Mouse (Mus musculus) activated CD4-positive, CD25-positive, alpha-beta regulatory T cell, adult 9 weeks (primary cell): ENCODE results near the gene BC048671. TPM values are rescaled to one million over a fixed set of nuclear protein-coding genes. Genes with fewer than 3 reads are reported as not detected.

Experiments
- polyA plus RNA-seq: library from polyadenylated mRNA; unstranded; fragments of 100-300 nt; shearing (Covaris generic); gene quantifications from one replicate; pipeline ENCODE4 v1.2.1, GENCODE M21; 2017

The BC048671 gene
- not detected for polyA plus RNA-seq

DNA sequence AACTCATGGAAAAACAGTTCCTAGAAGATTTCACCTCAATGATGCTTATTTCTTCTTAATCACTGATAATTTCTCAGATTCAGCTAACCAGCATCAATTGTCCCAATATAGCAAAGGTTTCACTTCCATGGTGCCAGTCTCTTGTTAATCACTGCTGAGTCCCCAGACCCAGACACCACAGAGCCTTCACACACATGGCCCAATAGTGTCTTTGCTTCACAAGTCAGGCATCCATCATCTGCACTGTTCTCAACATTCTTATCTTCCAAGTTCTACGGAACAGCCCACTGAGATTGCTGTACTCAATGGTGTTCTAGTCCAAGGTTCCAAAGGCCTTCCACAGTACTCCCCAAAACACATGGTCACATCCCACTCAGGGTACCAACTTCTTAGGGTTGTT lies at the start of gene BC048671:
BC048671 (plus strand) TSS at position 301 of the 400 bp plus-strand sequence.

DNA sequence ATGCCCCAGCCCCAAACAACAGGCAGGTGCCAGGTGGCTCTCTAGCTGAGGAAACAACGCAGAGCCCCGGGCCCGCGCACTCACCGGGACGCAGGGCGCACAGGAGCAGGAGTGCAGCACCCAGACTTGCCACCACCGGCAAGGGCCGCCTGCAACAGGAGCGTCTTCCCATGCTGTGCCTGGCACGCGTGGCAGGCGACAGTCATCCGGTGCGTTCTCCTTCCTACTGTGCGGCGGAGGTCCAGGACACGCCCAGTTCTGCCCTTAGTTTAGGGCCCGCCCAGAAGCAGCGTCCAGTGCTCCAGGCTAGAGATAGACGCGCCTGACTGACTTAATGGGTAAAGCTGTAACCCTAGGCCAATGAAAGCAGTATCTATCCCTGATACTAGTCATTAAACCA lies 24.0 kb downstream of the BC048671 start, which contains the start of gene Chst13:
Chst13 (minus strand) TSS at position 195 of the 400 bp plus-strand sequence.

DNA sequence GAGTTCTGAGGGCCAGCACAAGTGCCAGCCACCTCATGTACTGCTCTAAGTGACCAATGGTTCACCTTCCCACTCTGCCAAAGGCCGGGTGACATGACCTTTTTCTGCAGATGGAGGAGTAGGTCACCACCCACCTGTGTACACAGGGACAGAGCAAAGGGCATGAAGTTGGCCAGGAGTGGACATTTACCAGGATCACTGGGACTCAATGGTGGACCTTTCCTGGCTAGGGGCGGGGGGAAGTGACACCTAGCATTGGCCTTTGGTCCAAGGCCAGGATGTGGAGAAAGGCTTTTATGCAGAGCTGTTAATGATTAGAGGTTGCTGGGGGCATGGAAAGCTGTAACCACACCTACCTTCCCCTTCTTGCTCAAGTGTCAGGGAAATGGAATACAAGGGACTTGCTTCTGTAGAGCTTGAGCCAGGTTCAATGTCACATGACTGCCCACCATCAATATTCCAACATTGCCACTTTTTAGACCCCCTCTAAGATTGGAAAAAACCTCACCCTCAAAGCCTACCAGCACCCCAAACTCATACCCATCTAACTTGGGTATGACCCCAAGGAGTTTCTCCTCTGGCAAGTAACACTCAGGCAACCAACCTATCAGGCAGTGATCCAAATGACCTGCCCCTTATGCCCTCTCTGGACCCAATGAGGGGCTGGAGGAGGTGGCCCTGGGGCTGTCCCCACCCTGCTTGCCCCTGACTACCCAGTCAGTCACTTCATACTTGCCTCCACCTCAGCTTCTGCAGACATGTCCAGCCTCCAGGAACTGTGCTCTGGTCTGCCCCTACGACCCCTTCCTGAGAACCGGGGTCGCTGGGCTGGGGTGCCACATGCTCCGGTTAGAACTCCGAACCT lies 31.8 kb downstream of the BC048671 start, which contains the start of gene Uroc1:
Uroc1 (plus strand) TSS at position 724 of the 865 bp plus-strand sequence.

Other genes starting within 250 kb of the BC048671 start
- gene Vmn1r49, start 222.7 kb upstream of the BC048671 start, polyA plus RNA-seq, result not detected
- gene Vmn1r50, start 199.8 kb upstream of the BC048671 start, polyA plus RNA-seq, result not detected
- not detected for gene Vmn1r51, start 178.6 kb upstream of the BC048671 start, polyA plus RNA-seq
- not detected for gene Vmn1r52, start 126.4 kb upstream of the BC048671 start, polyA plus RNA-seq
- gene V1ra8, start 98.4 kb upstream of the BC048671 start, polyA plus RNA-seq, result not detected
- not detected for gene Vmn1r53, start 76.8 kb upstream of the BC048671 start, polyA plus RNA-seq
- gene Vmn1r54, start 54.9 kb upstream of the BC048671 start, polyA plus RNA-seq, result not detected
- not detected for gene Chst13, start 24.0 kb downstream of the BC048671 start, polyA plus RNA-seq
- not detected for gene Uroc1, start 32.1 kb downstream of the BC048671 start, polyA plus RNA-seq
- 2.5 TPM for gene Zxdc, start 68.3 kb downstream of the BC048671 start, polyA plus RNA-seq
- not detected for gene Cfap100, start 127.6 kb downstream of the BC048671 start, polyA plus RNA-seq
- not detected for gene Klf15, start 161.4 kb downstream of the BC048671 start, polyA plus RNA-seq
- 1.2 TPM for gene Aldh1l1, start 185.2 kb downstream of the BC048671 start, polyA plus RNA-seq